Mouse (Mus musculus) c-Kit-positive CD71-positive TER-119-positive erythroid progenitor cells, embryonic 14.5 days (primary cell): ENCODE data around the gene Sult2a5.

Experiments used
- DNase-seq: peaks from one replicate; pipeline ENCODE4 v3.0.0-alpha.2; 2013; ENCODE audit warnings: low spot score

Sult2a5 gene

DNA sequence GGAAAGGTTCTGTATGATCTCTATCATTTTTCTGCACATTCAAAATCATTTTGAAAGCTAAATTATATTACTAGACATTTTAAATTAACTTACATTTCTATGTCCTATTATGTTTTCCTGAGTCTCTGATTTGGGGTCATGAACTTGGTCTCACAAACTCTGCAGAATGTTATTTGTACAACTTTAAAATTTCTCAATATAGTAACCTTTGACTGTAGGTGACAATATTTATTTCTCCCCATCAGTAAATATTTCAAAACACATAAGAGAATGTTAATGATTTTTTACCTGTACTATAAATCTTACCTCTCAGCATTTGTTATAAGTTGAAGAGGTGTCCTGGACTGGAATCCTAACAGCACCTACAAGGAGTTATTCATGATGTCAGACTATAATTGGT lies at the start of gene Sult2a5:
TSS of gene Sult2a5 (plus strand) at position 301 of the 400 bp plus-strand sequence.
- DNase-seq: no peak
